Mouse (Mus musculus): ENCODE results near the gene Stk32c.

Gene Stk32c

DNA sequence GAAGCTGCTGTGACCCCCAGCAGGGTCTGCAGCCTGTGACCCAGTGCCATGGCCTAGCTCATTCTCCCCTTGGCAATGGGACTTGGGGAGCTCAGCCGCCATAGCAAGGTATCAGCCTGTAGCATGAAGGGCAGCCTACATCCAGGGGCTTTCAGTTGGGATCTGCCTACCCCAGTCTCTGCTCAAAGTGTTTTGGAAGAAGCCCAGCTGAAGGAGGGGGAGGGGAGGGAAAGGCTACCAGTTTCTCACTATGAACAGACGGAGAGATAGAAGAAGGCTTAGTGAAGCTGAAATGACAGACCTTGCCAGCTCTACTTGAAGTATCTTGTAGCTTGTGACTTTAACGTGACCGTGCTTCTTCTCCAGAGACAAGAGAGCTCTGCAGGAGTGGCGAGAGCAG lies 16.7 kb upstream of the Stk32c start:
- DNase-seq (ENCODE audit: extremely low read depth, insufficient read length, low spot score): no peak

DNA sequence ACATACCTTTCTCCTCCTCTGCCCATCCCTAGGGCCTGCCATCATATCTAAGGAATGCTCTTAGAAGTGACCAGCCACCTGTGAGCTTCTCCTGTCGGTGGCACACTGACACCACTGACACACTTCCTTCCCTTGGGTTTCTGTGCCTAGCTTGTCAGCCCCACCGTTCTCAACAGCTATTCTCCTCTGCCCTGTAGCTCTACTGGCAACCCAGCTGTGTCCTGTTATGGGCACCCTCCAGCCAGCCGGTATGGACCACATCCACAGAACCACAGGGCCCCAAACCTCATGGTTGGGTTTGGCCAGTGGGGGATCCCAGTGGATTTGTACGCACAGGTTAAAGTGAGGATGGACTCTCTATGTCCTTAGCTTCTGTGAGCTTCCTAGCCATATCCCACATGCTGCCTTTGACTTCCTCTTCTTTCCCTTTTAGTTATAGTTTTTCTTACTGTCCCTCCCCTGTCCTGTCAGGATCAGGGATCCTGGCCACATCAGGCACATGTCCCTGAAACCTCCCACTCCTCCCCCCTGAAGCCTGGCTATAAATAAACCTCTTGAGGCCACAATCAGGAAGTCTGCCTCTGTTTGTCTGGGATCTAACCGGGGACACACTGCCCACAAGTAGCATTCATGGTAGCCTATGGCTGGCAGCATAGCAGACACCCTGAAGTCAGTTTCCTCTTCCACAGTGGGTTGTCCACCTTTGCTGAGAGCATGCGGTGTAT lies 15.5 kb upstream of the Stk32c start:
- DNase-seq (ENCODE audit: extremely low read depth, insufficient read length, low spot score): no peak

DNA sequence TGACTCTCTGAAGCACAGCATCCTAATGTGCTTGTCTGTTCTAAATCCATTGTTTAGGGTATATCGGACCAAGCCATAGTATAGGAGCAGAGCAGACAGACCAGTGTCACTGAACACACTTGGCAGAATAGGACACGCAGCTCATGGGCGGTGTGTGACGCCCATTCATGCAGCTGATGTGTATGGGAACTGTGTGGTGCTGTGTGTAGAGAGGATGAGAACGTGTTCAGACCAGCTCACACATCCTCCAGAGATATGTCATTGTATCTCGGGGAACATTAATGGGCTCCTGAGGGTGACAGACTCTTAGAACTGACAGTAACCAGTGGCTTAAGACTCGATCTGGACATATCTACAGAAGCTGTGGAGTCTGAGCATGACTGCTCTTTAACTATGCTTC lies 13.3 kb upstream of the Stk32c start:
- no peak for DNase-seq (ENCODE audit: extremely low read depth, insufficient read length, low spot score)

DNA sequence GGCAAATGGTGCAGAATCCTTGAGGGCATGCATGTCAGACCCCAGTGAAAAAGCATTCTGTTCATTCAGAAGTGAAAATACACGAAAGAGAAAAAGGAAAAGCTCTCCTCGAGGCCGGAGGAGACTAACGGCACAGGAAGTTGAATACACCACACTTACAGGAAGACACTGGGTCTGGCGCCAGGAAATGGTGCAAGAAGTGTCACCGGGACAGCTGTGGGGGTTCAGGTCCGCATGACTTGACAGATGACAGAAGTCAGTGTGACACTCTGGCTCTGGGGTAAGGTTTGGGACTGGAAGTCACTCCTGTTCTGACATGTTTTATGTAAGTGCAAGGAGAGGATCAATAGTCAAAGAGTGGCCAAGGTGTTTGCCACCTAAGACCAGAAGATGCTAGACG lies 11.6 kb upstream of the Stk32c start:
- no peak for DNase-seq (ENCODE audit: extremely low read depth, insufficient read length, low spot score)

DNA sequence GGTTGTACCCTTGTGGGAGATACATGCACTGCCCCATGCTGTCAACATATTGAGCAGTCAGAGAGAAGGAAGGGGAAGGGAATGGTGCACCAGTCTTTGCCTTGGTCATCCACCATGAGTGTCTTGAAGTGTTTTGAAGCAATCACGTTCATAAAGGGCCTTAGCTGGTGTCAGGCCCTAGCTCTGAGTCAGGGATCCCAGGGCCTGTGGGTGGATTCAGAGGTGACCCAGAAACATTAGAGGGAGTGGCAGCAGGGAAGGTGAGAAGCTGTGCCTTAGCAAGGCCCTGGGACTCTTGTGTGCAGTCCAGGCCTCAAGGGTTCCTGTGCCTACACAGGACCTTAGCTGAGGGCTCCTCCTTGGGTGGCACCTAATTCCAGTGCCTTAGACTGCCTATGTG lies 11.0 kb upstream of the Stk32c start:
- no peak for DNase-seq (ENCODE audit: extremely low read depth, insufficient read length, low spot score)

DNA sequence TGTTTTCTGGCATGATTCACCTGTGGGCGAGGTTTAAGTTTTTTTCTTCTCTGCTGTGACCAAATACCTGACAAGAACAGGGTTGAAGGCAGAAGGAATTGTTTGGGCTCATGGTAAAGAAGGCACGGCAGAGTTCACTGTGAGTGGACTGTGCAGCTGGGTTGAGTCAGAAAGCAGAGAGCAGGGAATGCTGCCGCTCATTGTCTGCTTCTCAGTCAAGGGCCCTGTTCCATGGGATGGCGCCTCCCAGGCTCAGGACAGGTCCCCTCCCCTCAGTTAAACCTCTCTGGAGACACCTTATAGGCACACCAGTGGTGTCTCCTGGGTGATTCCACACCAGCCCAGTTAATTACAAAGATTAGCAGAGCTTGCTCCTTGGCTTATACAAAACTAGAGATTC lies 9.2 kb upstream of the Stk32c start:
- no peak for DNase-seq (ENCODE audit: extremely low read depth, insufficient read length, low spot score)

DNA sequence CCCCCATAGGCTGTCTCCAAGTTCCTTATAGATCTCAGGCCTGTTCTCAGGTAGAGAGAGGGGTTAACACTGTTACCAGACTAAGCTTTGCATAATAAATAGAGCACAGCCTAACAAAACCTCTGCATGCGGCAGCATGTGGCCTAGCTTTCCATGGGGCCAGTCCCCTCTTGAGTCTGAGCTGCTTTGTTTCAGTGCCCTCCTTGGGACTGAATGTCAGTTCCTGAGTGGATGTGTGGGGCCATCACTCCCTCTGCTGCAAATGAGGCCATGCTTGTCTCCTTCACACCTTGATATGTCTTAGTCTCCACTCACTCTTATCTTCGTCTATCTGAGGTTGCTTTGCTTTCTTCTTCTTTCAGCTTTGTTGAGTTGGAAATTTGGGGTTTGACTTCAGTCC lies 8.7 kb upstream of the Stk32c start:
- DNase-seq (ENCODE audit: extremely low read depth, insufficient read length, low spot score): no peak

DNA sequence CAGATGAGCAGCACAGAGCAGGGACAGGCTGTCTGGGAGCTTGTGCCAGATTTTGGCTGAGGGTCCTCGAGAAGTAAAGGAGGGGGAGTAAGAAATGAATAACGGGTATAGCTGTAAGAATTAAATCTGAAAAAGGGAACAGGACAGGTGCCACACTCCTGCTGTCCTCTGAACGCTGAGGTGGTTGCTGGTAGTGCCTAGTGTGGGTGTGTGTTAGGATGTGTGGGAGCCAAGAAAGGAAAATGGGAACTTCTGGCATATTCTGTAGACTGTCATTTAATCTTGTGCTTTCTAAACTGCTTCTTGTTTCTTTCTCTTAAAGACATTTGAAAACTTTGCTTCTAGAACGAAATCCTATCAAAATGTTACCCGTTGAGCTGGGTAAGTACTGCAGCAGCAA lies 8.0 kb upstream of the Stk32c start:
- DNase-seq (ENCODE audit: extremely low read depth, insufficient read length, low spot score): no peak

DNA sequence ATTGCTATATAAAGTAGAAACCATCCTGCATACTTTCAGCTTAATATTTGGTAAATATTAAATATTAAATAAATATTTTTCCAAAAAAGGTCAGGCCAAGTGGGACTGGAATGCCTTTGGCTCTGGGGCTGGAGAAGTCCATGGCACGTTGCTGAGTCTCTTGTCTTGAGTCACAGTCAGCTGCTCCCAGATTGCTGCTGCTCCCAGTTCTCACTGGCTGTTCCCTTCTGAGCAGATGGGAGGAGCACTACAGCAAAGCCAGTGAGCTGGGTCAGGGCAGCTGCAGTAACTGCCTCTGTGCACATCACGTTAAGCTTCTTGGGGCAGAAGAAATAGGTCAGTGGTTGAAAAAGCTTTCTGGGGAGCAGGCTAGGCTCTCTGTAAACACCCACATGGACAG lies 7.2 kb upstream of the Stk32c start:
- peak; percentile 68 for DNase-seq (ENCODE audit: extremely low read depth, insufficient read length, low spot score)

DNA sequence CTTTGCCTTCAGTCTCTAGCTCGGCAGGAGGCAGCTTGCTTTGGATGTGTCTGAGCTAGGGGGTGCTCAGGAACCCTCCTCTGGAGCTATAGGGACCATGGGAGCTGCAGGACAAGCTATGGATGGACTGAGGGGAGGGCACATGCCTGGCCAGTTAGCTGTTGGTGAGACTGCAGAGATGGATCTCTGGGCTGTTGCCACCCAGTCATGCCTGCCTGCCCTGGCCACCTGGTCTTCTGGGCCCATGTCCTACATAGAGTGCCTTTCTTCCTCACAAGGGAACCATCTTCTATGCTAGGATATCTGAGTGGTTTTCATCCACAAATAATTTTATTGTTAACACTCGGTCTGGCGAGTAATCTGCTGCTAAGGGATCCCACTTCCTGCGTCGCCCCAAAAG lies 6.4 kb upstream of the Stk32c start:
- no peak for DNase-seq (ENCODE audit: extremely low read depth, insufficient read length, low spot score)

DNA sequence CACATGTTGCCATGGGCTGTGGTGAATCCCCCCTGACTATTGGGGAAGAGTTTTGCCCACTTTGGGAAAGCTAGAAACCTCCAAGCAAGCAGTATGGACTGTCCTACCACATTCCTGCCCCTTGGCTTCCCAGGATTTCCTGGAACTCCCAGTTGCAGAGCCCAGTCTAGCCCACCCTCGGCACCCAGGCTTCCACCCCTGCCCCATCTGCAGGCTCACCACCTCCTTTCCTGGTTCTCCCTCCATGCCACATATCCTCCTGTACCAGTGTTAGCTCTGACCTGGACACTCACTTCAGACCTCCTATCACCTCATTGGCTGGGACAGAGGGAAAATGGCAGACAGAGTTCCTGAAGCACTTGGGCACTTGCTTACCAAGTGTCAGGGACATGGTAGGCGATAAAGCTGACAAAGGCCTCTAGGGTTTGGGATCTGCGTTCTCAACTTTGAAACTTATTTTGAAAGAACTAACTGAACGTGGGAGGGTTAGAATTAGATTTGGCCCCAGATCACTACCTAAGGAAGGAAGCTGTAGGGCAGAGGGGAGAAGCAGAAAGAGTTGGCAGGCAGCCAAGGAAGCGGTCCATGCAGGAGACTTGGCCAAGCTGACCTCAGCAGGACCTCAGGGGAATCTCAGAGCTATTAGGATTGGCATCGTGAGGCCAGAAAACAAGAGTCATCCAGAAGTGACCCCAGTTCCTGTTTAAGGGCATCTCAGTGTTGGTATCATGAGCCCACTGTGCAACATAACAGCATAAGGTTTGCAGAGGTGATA lies 5.7 kb upstream of the Stk32c start:
- DNase-seq (ENCODE audit: extremely low read depth, insufficient read length, low spot score): no peak

DNA sequence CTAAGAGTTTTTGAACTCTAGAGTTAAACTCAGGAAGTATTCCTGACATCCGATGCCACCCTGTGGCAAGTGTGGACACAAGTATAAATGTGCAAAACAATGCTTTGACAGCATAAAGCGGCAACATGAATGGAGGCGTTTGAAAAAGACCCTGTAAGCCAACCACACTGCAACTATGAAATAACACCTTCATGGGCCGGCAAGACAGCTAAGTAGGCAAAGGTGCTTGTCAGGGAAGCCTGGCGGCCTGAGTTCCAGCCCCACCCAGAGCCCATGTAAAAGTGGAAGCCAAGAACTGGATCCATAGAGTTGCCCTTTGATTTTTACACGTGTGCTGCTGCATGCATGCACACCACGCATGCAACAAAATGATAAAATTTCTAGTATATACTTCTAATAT lies 3.9 kb upstream of the Stk32c start:
- no peak for DNase-seq (ENCODE audit: extremely low read depth, insufficient read length, low spot score)

DNA sequence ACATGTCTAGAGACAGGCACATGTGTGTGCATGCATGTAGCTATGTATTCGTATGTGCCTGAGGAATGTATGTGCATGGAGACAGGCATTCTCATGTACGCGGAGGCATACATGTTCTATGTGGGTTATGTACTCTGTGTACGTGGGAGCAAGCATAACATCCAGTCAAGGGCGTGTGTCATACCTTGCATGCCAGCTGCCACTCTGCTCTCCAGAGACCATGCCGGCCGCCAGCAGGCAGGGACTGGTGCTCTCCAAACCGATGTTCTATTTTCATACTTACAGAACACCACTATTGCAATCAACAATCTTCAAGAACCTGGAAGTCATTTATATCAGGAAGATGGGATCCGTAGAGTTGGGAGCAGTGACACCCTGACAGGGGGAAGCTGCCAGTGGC lies 3.4 kb upstream of the Stk32c start:
- no peak for DNase-seq (ENCODE audit: extremely low read depth, insufficient read length, low spot score)

DNA sequence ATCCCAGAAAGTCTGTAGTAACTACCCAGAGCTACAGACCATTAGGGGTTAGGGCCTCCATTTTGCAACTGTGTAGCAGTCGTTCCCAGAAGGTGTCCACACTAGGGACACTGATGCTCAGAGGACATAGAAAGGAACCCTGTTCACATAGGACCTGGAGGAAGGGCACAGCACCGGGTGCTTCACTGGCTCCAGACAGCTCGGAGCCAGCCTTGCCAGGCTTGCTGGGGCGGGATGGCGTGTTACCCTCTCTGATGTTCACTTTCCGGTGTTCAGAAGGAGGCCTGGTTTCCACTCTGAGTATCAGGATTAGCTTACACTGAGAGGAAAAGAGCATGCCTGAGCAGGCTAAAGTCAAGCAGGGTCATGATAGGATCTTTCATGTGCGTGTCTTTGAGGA lies 2.8 kb upstream of the Stk32c start:
- DNase-seq (ENCODE audit: extremely low read depth, insufficient read length, low spot score): no peak

DNA sequence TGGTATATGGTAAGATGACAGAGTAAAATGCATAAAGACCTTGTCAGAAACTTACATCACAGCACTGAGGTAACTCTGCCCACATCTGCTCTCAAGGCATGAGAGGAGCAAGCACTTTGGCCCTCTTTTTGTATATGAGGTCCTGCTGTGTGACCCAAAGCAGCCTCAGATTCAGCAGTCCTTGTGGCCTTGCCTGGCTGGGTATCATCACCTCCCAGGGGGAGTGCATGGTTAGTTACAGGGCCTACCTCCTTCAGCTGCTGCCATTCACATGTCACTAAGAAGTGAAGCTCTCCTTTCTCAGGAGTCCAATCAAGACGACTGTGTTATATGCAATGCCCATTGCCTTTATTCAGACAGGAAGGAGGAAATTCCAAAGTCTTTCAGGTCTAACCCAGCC lies 2.4 kb upstream of the Stk32c start:
- no peak for DNase-seq (ENCODE audit: extremely low read depth, insufficient read length, low spot score)

DNA sequence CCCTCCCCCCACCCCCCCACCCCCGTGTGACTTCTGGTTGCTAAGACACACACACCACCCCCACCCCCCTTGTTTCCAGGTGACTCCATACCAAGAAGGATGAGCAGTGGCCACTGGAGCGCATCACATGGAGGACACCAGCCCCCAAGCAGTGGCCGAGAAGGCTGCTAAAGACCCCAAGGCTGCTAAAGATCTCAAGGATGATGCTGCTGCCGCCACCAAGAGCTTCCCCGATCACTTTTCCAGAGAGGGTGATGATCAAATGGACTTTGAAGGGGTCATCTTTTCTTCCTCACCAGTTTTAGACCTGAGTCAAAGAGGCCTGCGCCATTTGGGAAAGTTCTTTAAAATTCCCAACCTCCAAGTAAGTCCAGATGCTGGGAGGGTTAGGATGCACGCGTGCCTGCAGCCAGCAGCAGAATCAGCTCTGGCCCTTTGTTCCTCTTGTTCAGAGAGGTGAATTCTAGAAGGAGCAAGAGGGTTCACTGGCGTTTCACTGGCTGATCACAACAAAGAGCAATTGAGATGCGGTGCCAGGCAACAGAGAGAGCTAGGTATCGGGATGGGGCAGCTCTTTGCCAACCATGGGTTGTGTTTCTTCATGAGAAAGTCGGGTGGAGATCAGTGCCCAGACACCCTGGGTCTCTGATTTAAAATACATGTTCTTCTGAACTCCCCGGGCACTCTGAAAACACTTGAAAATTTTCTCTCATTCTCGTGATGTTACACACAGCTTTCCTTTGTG lies 1.7 kb upstream of the Stk32c start:
- no peak for DNase-seq (ENCODE audit: extremely low read depth, insufficient read length, low spot score)

DNA sequence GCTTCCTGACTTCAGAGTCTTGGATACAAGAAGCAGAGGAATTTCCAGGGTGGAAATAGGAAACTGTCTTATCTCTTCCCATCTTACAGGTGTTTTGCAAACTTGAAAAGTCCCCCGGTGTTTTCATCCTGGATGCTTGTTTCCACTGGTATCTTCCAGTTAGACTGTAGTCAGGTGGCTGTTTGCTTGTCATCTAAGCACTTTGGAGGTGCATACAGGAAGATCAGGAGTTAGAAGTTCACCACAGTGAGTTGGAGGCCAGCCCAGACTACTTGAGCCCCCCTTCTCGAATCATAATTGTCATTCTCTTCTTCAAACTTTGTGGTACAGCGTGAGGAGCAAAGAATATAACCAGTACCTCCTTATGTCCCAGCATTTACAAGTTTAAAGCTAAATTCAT lies 1.1 kb upstream of the Stk32c start:
- no peak for DNase-seq (ENCODE audit: extremely low read depth, insufficient read length, low spot score)

DNA sequence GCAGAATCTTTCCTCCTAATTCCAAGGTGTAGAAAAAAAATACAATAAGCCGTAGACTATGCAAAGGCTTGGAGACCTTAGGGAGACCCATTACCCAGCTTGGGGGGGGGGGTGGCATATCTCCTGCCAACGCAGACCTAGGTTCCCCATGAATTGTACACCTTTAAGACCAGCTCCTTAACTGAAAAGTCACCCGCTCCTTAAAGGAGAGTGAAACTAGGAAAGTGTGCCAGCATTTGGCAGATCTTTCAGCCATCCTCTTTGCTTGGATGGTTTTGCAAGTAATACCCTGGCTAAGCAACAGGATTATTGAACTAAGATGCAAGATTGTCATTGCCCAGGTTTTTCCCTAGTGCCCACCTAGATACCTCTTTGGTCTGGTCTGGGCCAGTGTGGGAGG lies 644 bp upstream of the Stk32c start:
- DNase-seq (ENCODE audit: extremely low read depth, insufficient read length, low spot score): no peak

DNA sequence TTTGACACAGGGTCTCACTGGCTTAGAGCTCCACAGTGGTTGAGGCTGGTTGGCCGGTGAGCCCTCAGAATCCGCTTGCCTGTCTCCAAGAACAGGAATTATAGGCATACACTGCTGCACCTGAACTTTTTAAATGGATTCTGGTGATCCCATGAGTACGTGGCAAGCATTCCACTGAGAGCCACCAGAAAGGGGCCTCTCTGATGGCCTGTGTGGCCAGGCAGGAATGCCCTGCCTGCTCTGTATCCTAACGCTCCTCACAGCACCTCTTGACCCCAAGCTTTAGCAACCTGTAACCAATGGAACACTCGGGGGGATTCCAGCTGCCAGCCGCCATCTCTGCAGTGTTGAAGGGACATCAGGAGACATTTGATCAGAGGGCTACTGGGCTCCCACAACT lies 1.3 kb downstream of the Stk32c start:
- no peak for DNase-seq (ENCODE audit: extremely low read depth, insufficient read length, low spot score)

DNA sequence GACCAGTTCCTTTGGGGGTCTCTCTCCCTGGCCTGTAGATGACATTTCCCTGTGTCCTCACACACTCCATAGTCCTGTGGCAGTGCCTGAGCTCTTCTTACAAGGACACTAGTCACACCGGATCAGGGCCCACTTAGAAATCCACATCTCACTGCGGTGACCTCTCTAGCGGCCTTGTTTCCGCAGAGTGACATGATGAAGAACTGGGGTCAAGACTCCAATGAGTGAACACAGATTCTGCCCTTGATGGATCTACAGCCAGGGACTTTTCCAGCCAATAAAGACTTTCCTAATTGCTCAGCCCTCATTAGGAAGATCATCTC lies 4.4 kb downstream of the Stk32c start:
- peak; percentile 56 for DNase-seq (ENCODE audit: extremely low read depth, insufficient read length, low spot score)

DNA sequence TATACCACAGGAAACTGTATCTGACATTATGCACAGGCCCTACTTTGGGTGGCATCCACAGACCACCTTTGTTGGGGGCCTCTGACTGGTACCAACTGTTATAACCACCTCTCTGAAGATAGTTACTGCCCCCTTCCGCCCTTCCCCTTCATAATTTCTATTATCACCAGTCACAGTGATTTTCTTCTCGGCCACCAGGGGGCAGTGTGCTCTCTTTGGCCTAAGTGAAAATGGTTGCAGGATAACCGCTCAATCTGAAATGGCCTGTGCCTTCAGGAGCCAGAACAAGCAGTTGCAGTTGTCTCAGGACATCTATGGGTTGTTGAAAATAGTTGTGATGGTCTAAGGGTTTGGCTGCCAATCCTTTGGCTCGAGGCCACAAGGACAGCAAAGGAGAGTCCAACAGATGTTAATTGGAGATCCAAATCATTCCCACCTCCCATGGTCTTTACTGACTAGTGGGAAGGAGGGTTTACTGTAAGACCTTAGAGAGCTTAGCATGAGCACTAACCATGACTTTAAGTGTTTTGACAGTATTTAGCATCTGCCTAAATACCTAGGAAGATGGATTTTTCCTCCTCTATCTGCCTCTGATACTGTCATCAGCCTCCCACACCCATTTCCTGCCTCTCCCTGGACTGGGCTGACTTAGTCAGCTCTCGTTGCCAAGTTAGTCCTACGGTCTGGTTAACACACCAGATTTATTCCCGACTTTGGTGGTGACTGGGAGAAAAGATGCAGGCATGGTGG lies 4.9 kb downstream of the Stk32c start:
- peak; percentile 45 for DNase-seq (ENCODE audit: extremely low read depth, insufficient read length, low spot score)

Measured in 3134 (cell line).